Mouse (Mus musculus) layer of hippocampus, adult 18-20 months (tissue): Measurements from ENCODE around the gene Txndc12. TPM values are rescaled to one million over a fixed set of nuclear protein-coding genes. Genes with fewer than 3 reads are reported as not detected.

ENCODE experiments used
- total RNA-seq, 2 experiments: library from RNA; stranded (reverse); gene quantifications; 2 replicates each; pipeline ENCODE4 v1.2.3; 2021

The Txndc12 gene
- total RNA-seq, 2 experiments from 2014 or later, result 33.5 to 35.5 TPM

Other genes with a start within 250 kb of the Txndc12 start
- 10 to 100 TPM; 26.5 to 26.9 TPM for gene Cc2d1b, start 214.7 kb upstream of the Txndc12 start, total RNA-seq
- gene 3110021N24Rik, start 115.0 kb upstream of the Txndc12 start, total RNA-seq, result 1 to 10 TPM; 1.2 TPM
- 10 to 100 TPM; 55.2 to 55.3 TPM for gene Zfyve9, start 53.8 kb upstream of the Txndc12 start, total RNA-seq
- 10 to 100 TPM; 80.9 to 83.5 TPM for gene Btf3l4, start 987 bp upstream of the Txndc12 start, total RNA-seq
- gene Kti12, start 13.2 kb downstream of the Txndc12 start, total RNA-seq, result 10 to 100 TPM; 19.5 to 20.2 TPM
- gene A730015C16Rik, start 14.0 kb downstream of the Txndc12 start, total RNA-seq, result not detected
- 10 to 100 TPM; 54.8 to 58.8 TPM for gene Rab3b, start 44.5 kb downstream of the Txndc12 start, total RNA-seq
- gene Nrd1, start 166.1 kb downstream of the Txndc12 start, total RNA-seq, result 100 to 1,000 TPM; 112 to 118 TPM